Mouse (Mus musculus): ENCODE measurements at regions not wholly inside any gene's neighbourhood (a gene's known extent, or its start where the extent isn't known, plus 50 kb on each side); places are given as distances from the start of the nearest gene placed in this dataset.
"Not testable (repeated sequence)": the region's sequence is repeated elsewhere in the genome, so short reads cannot be mapped to it uniquely, and the experiment has no call there.

- Histone ChIP-seq H3K36me3 (ENCODE audit: control insufficient read depth, insufficient read depth, low read length) (no peaks in the 10 kb centered on the region), H3K4me3 (ENCODE audit: control insufficient read depth in 1 of 2, insufficient read depth in 1 of 2, low read depth in 1 of 2, low read length in 2 of 2) (no peak overlapping the region), H3K27me3 (ENCODE audit: control insufficient read depth, insufficient read depth, low read length) (0 out of 2 replicates have a peak, but pooled peaks cover 3% of the 10 kb centered on the region), H3K4me1 (ENCODE audit: control insufficient read depth in 2 of 2, insufficient read depth in 2 of 2, low read length in 2 of 2) (peaks cover 0 to 3% of the 10 kb centered on the region in 2 experiments; a peak in 2 of 4 replicates), H3K9me3 (ENCODE audit: control insufficient read depth, low read length) (no peaks in the 10 kb centered on the region), H3K4me2 (ENCODE audit: low read length) (no peak overlapping the region), H3K9ac (ENCODE audit: low read length) (no peak overlapping the region), H3K27ac (replicated peaks in 1 of 2; ENCODE audit: control insufficient read depth in 1 of 2, insufficient read depth in 1 of 2, low read depth in 2 of 2, low read length in 2 of 2) (no peak overlapping the region)
- no peak for ATAC-seq (ENCODE audit: insufficient number of reproducible peaks, insufficient read depth, low FRiP score, low read depth)
- WGBS, result 55% methylated on average over 5 of the region's 5 CpGs
These were observed 209.7 kb downstream of the Cd47 start for GRCm38 (mm10) chr16:50010074-50010473.

- ATAC-seq (ENCODE audit: insufficient number of reproducible peaks, insufficient read depth, low FRiP score, low read depth), result no peak
- Histone ChIP-seq H3K36me3 (ENCODE audit: control insufficient read depth, insufficient read depth, low read length) (no peaks in the 10 kb centered on the region), H3K9ac (ENCODE audit: low read length) (no peak overlapping the region), H3K4me1 (ENCODE audit: control insufficient read depth in 2 of 2, insufficient read depth in 2 of 2, low read length in 2 of 2) (peaks cover 0 to 3% of the 10 kb centered on the region in 2 experiments; a peak in 2 of 4 replicates), H3K9me3 (ENCODE audit: control insufficient read depth, low read length) (no peaks in the 10 kb centered on the region), H3K27me3 (ENCODE audit: control insufficient read depth, insufficient read depth, low read length) (0 out of 2 replicates have a peak, but pooled peaks cover 3% of the 10 kb centered on the region), H3K27ac (replicated peaks in 1 of 2; ENCODE audit: control insufficient read depth in 1 of 2, insufficient read depth in 1 of 2, low read depth in 2 of 2, low read length in 2 of 2) (no peak overlapping the region), H3K4me2 (ENCODE audit: low read length) (no peak overlapping the region), H3K4me3 (ENCODE audit: control insufficient read depth in 1 of 2, insufficient read depth in 1 of 2, low read depth in 1 of 2, low read length in 2 of 2) (no peak overlapping the region)
- WGBS, result 65% methylated on average over 6 of the region's 6 CpGs
These were observed 210.2 kb downstream of the Cd47 start for GRCm38 (mm10) chr16:50010532-50010971.

GRCm38 (mm10) chr16:50023885-50024284, 223.6 kb downstream of the Cd47 start:
- Histone ChIP-seq H3K4me3 (ENCODE audit: control insufficient read depth in 1 of 2, insufficient read depth in 1 of 2, low read depth in 1 of 2, low read length in 2 of 2) (no peak overlapping the region), H3K9ac (ENCODE audit: low read length) (no peak overlapping the region), H3K27ac (replicated peaks in 1 of 2; ENCODE audit: control insufficient read depth in 1 of 2, insufficient read depth in 1 of 2, low read depth in 2 of 2, low read length in 2 of 2) (no peak overlapping the region), H3K36me3 (ENCODE audit: control insufficient read depth, insufficient read depth, low read length) (no peaks in the 10 kb centered on the region), H3K4me2 (ENCODE audit: low read length) (no peak overlapping the region), H3K27me3 (ENCODE audit: control insufficient read depth, insufficient read depth, low read length) (no peaks in the 10 kb centered on the region), H3K4me1 (ENCODE audit: control insufficient read depth in 2 of 2, insufficient read depth in 2 of 2, low read length in 2 of 2) (peaks cover 2 to 11% of the 10 kb centered on the region in 2 experiments; a peak in 3 of 4 replicates), H3K9me3 (ENCODE audit: control insufficient read depth, low read length) (no peaks in the 10 kb centered on the region)
- no peak for ATAC-seq (ENCODE audit: insufficient number of reproducible peaks, insufficient read depth, low FRiP score, low read depth)
- WGBS, result 93% methylated on average over 1 of the region's 1 CpGs

GRCm38 (mm10) chr16:50026100-50026884, 226.0 kb downstream of the Cd47 start:
- H3K4me1 ChIP-seq (ENCODE audit: control insufficient read depth in 2 of 2, insufficient read depth in 2 of 2, low read length in 2 of 2), result peaks cover 4 to 11% of the 10 kb centered on the region in 2 experiments
- no peak overlapping the region for H3K4me3 ChIP-seq (ENCODE audit: control insufficient read depth in 1 of 2, insufficient read depth in 1 of 2, low read depth in 1 of 2, low read length in 2 of 2)
- H3K36me3 ChIP-seq (ENCODE audit: control insufficient read depth, insufficient read depth, low read length), result no peaks in the 10 kb centered on the region
- no peak overlapping the region for H3K4me2 ChIP-seq (ENCODE audit: low read length)
- no peaks in the 10 kb centered on the region for H3K27me3 ChIP-seq (ENCODE audit: control insufficient read depth, insufficient read depth, low read length)
- 19% methylated on average over 3 of the region's 3 CpGs for WGBS
- ATAC-seq (ENCODE audit: insufficient number of reproducible peaks, insufficient read depth, low FRiP score, low read depth), result no peak
- no peak overlapping the region for H3K27ac ChIP-seq (replicated peaks in 1 of 2; ENCODE audit: control insufficient read depth in 1 of 2, insufficient read depth in 1 of 2, low read depth in 2 of 2, low read length in 2 of 2)
- no peaks in the 10 kb centered on the region for H3K9me3 ChIP-seq (ENCODE audit: control insufficient read depth, low read length)
- H3K9ac ChIP-seq (ENCODE audit: low read length), result no peak overlapping the region

GRCm38 (mm10) chr16:50027189-50027588, 226.9 kb downstream of the Cd47 start:
- Histone ChIP-seq H3K9me3 (ENCODE audit: control insufficient read depth, low read length) (no peaks in the 10 kb centered on the region), H3K4me2 (ENCODE audit: low read length) (no peak overlapping the region), H3K9ac (ENCODE audit: low read length) (no peak overlapping the region), H3K4me3 (ENCODE audit: control insufficient read depth in 1 of 2, insufficient read depth in 1 of 2, low read depth in 1 of 2, low read length in 2 of 2) (no peak overlapping the region), H3K36me3 (ENCODE audit: control insufficient read depth, insufficient read depth, low read length) (no peaks in the 10 kb centered on the region), H3K27ac (replicated peaks in 1 of 2; ENCODE audit: control insufficient read depth in 1 of 2, insufficient read depth in 1 of 2, low read depth in 2 of 2, low read length in 2 of 2) (no peak overlapping the region), H3K4me1 (ENCODE audit: control insufficient read depth in 2 of 2, insufficient read depth in 2 of 2, low read length in 2 of 2) (peaks cover 4 to 11% of the 10 kb centered on the region in 2 experiments), H3K27me3 (ENCODE audit: control insufficient read depth, insufficient read depth, low read length) (no peaks in the 10 kb centered on the region)
- 12% methylated on average over 2 of the region's 2 CpGs for WGBS
- ATAC-seq (ENCODE audit: insufficient number of reproducible peaks, insufficient read depth, low FRiP score, low read depth), result no peak

GRCm38 (mm10) chr16:50029711-50030110, 229.4 kb downstream of the Cd47 start:
- Histone ChIP-seq H3K4me3 (ENCODE audit: control insufficient read depth in 1 of 2, insufficient read depth in 1 of 2, low read depth in 1 of 2, low read length in 2 of 2) (no peak overlapping the region), H3K36me3 (ENCODE audit: control insufficient read depth, insufficient read depth, low read length) (no peaks in the 10 kb centered on the region), H3K4me2 (ENCODE audit: low read length) (no peak overlapping the region), H3K27me3 (ENCODE audit: control insufficient read depth, insufficient read depth, low read length) (no peaks in the 10 kb centered on the region), H3K27ac (replicated peaks in 1 of 2; ENCODE audit: control insufficient read depth in 1 of 2, insufficient read depth in 1 of 2, low read depth in 2 of 2, low read length in 2 of 2) (no peak overlapping the region), H3K9ac (ENCODE audit: low read length) (no peak overlapping the region), H3K4me1 (ENCODE audit: control insufficient read depth in 2 of 2, insufficient read depth in 2 of 2, low read length in 2 of 2) (peaks cover 4 to 11% of the 10 kb centered on the region in 2 experiments), H3K9me3 (ENCODE audit: control insufficient read depth, low read length) (no peaks in the 10 kb centered on the region)
- no peak for ATAC-seq (ENCODE audit: insufficient number of reproducible peaks, insufficient read depth, low FRiP score, low read depth)
- WGBS, result 91% methylated on average over 1 of the region's 1 CpGs

GRCm38 (mm10) chr16:50030355-50030754, 230.0 kb downstream of the Cd47 start:
- not testable (repeated sequence) for H3K9ac ChIP-seq (ENCODE audit: low read length); H3K9me3 ChIP-seq (ENCODE audit: control insufficient read depth, low read length); H3K27me3 ChIP-seq (ENCODE audit: control insufficient read depth, insufficient read depth, low read length); H3K4me3 ChIP-seq (ENCODE audit: control insufficient read depth in 1 of 2, insufficient read depth in 1 of 2, low read depth in 1 of 2, low read length in 2 of 2); H3K27ac ChIP-seq (replicated peaks in 1 of 2; ENCODE audit: control insufficient read depth in 1 of 2, insufficient read depth in 1 of 2, low read depth in 2 of 2, low read length in 2 of 2); H3K36me3 ChIP-seq (ENCODE audit: control insufficient read depth, insufficient read depth, low read length); H3K4me2 ChIP-seq (ENCODE audit: low read length)
- peak; percentile 26; the same call in 1 of the 2 replicates for ATAC-seq (ENCODE audit: insufficient number of reproducible peaks, insufficient read depth, low FRiP score, low read depth)
- H3K4me1 ChIP-seq (ENCODE audit: control insufficient read depth in 2 of 2, insufficient read depth in 2 of 2, low read length in 2 of 2), result peaks cover 4 to 11% of the 10 kb centered on the region in 2 experiments
